Mouse (Mus musculus) neural tube, embryonic 15.5 days (tissue): ENCODE measurements around the gene Snrpf. TPM values are rescaled to one million over a fixed set of nuclear protein-coding genes. Genes with fewer than 3 reads are reported as not detected.

Experiments used
- ATAC-seq: fragments of 200-750 bp; cut with Nextera tagmentation; 2 replicates; pipeline ENCODE4 v1.8.0; 2017; ENCODE audit warnings: mild to moderate bottlenecking, moderate TSS enrichment, moderate library complexity; ENCODE audit not compliant: low FRiP score
- H3K27ac ChIP-seq: fragments of 300-500 bp; sonication (generic); replicated peaks from 2 replicates; pipeline ENCODE4 v1.5.1; 2015; ENCODE audit warnings: mild to moderate bottlenecking, inconsistent platforms
- H3K27me3 ChIP-seq: fragments of 300-500 bp; sonication (generic); replicated peaks from 2 replicates; pipeline ENCODE4 v1.6.1; 2015; ENCODE audit warnings: inconsistent platforms
- H3K36me3 ChIP-seq: fragments of 300-500 bp; sonication (generic); 2 replicates; pipeline ENCODE4 v1.6.1; 2015; ENCODE audit warnings: inconsistent platforms
- H3K4me1 ChIP-seq: fragments of 300-500 bp; sonication (generic); 2 replicates; pipeline ENCODE4 v1.6.1; 2015; ENCODE audit warnings: inconsistent platforms
- H3K4me2 ChIP-seq: fragments of 300-500 bp; sonication (generic); 2 replicates; pipeline ENCODE4 v1.6.1; 2015; ENCODE audit warnings: inconsistent platforms, mild to moderate bottlenecking, moderate library complexity
- H3K4me3 ChIP-seq: fragments of 300-500 bp; sonication (generic); replicated peaks from 2 replicates; pipeline ENCODE4 v1.5.1; 2015; ENCODE audit warnings: mild to moderate bottlenecking, inconsistent platforms
- H3K9ac ChIP-seq: fragments of 300-500 bp; sonication (generic); replicated peaks from 2 replicates; pipeline ENCODE4 v1.6.1; 2015; ENCODE audit warnings: mild to moderate bottlenecking, inconsistent platforms
- H3K9me3 ChIP-seq: fragments of 300-500 bp; sonication (generic); replicated peaks from 2 replicates; pipeline ENCODE4 v1.6.1; 2016; ENCODE audit warnings: inconsistent platforms
- WGBS: fragments of 180-500 bp; shearing (Covaris S2); methylation state at CpG from one replicate; pipeline ENCODE4 v1.1.7; 2015; ENCODE audit warnings: mixed read lengths; 5-methylcytosine and 5-hydroxymethylcytosine counted together
- polyA plus RNA-seq: library from polyadenylated mRNA; unstranded; fragments of >200 nt; fragmentation: Nextera tagmentation; extraction: Ambion mirVana; gene quantifications from 2 replicates; pipeline ENCODE4 v1.2.1, GENCODE M21; 2015

The Snrpf gene
- polyA plus RNA-seq, 1 experiment from 2014 or later: 58.2 TPM

GRCm38 (mm10) chr10:93547741-93548270 lies 41.7 kb downstream of the Snrpf start:
- no peaks in the 10 kb centered on the region for H3K36me3 ChIP-seq
- H3K9ac ChIP-seq: no peak overlapping the region
- WGBS: 91% methylated on average over 4 of the region's 4 CpGs
- H3K4me3 ChIP-seq: no peak overlapping the region
- no peak for ATAC-seq
- no peak overlapping the region for H3K27ac ChIP-seq
- H3K27me3 ChIP-seq: no peaks in the 10 kb centered on the region
- no peak overlapping the region for H3K4me2 ChIP-seq
- H3K9me3 ChIP-seq: no peaks in the 10 kb centered on the region
- H3K4me1 ChIP-seq: no peaks in the 10 kb centered on the region

DNA sequence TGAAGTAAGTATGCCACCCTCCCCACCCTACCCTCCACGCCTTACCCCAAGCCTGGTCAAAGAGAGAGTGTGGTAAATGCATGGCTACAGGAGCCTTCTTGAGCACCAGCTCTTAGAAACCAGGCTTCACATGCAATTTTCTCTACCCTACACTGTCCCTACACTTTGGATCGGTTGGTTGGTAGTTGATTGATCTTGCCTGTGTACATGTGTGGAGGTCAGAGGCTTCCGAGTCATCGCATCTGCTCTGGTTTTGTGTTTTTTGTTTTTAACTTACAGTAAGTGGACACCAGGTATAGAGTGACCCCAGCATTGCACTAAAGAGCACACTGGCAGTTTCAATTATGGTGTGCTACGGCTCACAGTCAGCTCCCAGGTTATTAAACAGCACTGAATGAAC lies 45.3 kb downstream of the Snrpf start:
- no peak for ATAC-seq
- Histone ChIP-seq H3K27me3 (0 out of 2 replicates have a peak, but pooled peaks cover 3% of the 10 kb centered on the region), H3K9me3 (no peaks in the 10 kb centered on the region), H3K4me3 (no peak overlapping the region), H3K4me1 (peaks cover 8% of the 10 kb centered on the region), H3K27ac (no peak overlapping the region), H3K4me2 (no peak overlapping the region), H3K9ac (no peak overlapping the region), H3K36me3 (no peaks in the 10 kb centered on the region)
- WGBS: 82% methylated on average over 5 of the region's 5 CpGs

GRCm38 (mm10) chr10:93543176-93543575 lies 46.3 kb downstream of the Snrpf start:
- no peak overlapping the region for H3K27ac ChIP-seq
- H3K27me3 ChIP-seq: peaks cover 3% of the 10 kb centered on the region; the same call in 1 of the 2 replicates
- no peak for ATAC-seq
- H3K9me3 ChIP-seq: no peaks in the 10 kb centered on the region
- H3K4me2 ChIP-seq: no peak overlapping the region
- H3K4me1 ChIP-seq: peaks cover 8% of the 10 kb centered on the region
- 54% methylated on average over 6 of the region's 6 CpGs for WGBS
- H3K36me3 ChIP-seq: no peaks in the 10 kb centered on the region
- H3K4me3 ChIP-seq: no peak overlapping the region
- H3K9ac ChIP-seq: no peak overlapping the region

- H3K9me3 ChIP-seq: no peaks in the 10 kb centered on the region
- no peak overlapping the region for H3K27ac ChIP-seq
- ATAC-seq: no peak
- peaks cover 8% of the 10 kb centered on the region for H3K4me1 ChIP-seq
- H3K4me3 ChIP-seq: no peak overlapping the region
- no peak overlapping the region for H3K4me2 ChIP-seq
- H3K36me3 ChIP-seq: no peaks in the 10 kb centered on the region
- H3K9ac ChIP-seq: no peak overlapping the region
- H3K27me3 ChIP-seq: peaks cover 7% of the 10 kb centered on the region; the same call in 1 of the 2 replicates
- WGBS: 23% methylated on average over 4 of the region's 4 CpGs
Observed at GRCm38 (mm10) chr10:93542356-93542755, 47.1 kb downstream of the Snrpf start.

- WGBS: 88% methylated on average over 1 of the region's 1 CpGs
- Histone ChIP-seq H3K9ac (no peak overlapping the region), H3K27ac (no peak overlapping the region), H3K9me3 (no peaks in the 10 kb centered on the region), H3K4me2 (no peak overlapping the region), H3K27me3 (peaks cover 7% of the 10 kb centered on the region; the same call in 1 of the 2 replicates), H3K4me3 (no peak overlapping the region), H3K36me3 (no peaks in the 10 kb centered on the region), H3K4me1 (peaks cover 8% of the 10 kb centered on the region)
- ATAC-seq: no peak
Observed at GRCm38 (mm10) chr10:93541585-93541984, 47.9 kb downstream of the Snrpf start.

GRCm38 (mm10) chr10:93540431-93541210 lies 48.9 kb downstream of the Snrpf start, which contains the start of gene Ccdc38:
Gene Ccdc38 (plus strand): TSS chr10:93540632.
- peaks cover 7% of the 10 kb centered on the region; the same call in 1 of the 2 replicates for H3K27me3 ChIP-seq
- 74% methylated on average over 17 of the region's 17 CpGs for WGBS
- peaks cover 8% of the 10 kb centered on the region for H3K4me1 ChIP-seq
- H3K27ac ChIP-seq: no peak within 1 kb of the TSS
- no peaks in the 10 kb centered on the region for H3K36me3 ChIP-seq
- no peak for ATAC-seq
- H3K4me3 ChIP-seq: peak within 1 kb of the TSS; percentile 40
- no peaks in the 10 kb centered on the region for H3K9me3 ChIP-seq
- peak within 1 kb of the TSS; percentile 28; the same call in 1 of the 2 replicates for H3K9ac ChIP-seq
- peak within 1 kb of the TSS; percentile 84 for H3K4me2 ChIP-seq

- ATAC-seq: peak; percentile 91
- Histone ChIP-seq H3K9ac (peak within 1 kb of the TSS; percentile 28; the same call in 1 of the 2 replicates), H3K4me3 (peak within 1 kb of the TSS; percentile 40), H3K27me3 (peaks cover 10% of the 10 kb centered on the region; the same call in 1 of the 2 replicates), H3K9me3 (no peaks in the 10 kb centered on the region), H3K27ac (no peak within 1 kb of the TSS), H3K36me3 (no peaks in the 10 kb centered on the region), H3K4me2 (peak within 1 kb of the TSS; percentile 84), H3K4me1 (peaks cover 8% of the 10 kb centered on the region)
- 3% methylated on average over 35 of the region's 35 CpGs for WGBS
Observed at GRCm38 (mm10) chr10:93539775-93540430, 49.6 kb downstream of the Snrpf start, which contains the start of gene Amdhd1. Gene Amdhd1 (minus strand): TSS chr10:93540033.

DNA sequence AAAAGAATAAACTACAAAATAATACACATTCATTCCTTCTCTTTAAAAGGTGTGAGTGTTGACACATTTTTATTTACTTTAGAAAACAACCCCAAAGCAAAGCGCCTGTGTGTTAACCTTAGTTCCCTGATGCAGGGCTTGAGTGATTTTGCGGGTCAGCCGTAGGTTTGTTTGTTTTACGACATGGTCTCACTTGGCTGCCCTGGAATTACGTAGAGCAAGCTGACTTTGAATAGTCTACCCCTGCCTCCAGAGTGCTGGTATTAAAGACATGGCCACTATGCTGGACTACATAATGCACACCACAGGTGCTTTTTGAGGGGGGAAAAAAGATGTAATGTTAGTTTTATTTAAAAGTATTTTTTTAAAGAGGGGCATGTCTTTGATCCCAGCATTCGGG lies 50.7 kb downstream of the Snrpf start:
- no peak overlapping the region for H3K4me3 ChIP-seq
- H3K9me3 ChIP-seq: no peaks in the 10 kb centered on the region
- H3K4me2 ChIP-seq: no peak overlapping the region
- no peak overlapping the region for H3K27ac ChIP-seq
- H3K27me3 ChIP-seq: peaks cover 10% of the 10 kb centered on the region; the same call in 1 of the 2 replicates
- H3K9ac ChIP-seq: no peak overlapping the region
- ATAC-seq: no peak
- H3K4me1 ChIP-seq: peaks cover 12% of the 10 kb centered on the region
- WGBS: 52% methylated on average over 6 of the region's 6 CpGs
- H3K36me3 ChIP-seq: no peaks in the 10 kb centered on the region

DNA sequence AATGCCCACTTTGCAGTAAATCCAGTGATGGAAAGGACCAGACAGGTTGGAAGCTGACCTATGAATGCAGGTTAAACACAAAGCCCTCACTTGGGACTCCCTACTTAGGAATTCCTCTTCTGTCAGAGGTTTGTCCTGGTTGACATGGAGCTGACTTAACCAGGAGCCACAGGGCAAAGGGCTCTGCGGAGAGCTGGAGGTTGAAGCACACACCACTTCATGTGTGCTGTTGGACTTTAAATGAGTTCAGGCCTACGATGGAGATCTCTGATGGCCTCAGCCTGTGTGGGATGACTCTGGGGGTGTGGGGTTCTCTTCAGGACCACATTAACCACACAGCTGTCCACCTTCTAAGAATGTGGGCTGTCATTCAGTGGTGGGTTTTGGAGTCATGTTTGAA lies 51.2 kb downstream of the Snrpf start:
- ATAC-seq: no peak
- Histone ChIP-seq H3K9ac (no peak overlapping the region), H3K4me3 (no peak overlapping the region), H3K27ac (no peak overlapping the region), H3K4me2 (no peak overlapping the region), H3K36me3 (no peaks in the 10 kb centered on the region), H3K9me3 (no peaks in the 10 kb centered on the region), H3K27me3 (peaks cover 10% of the 10 kb centered on the region; the same call in 1 of the 2 replicates), H3K4me1 (peaks cover 12% of the 10 kb centered on the region)
- 95% methylated on average over 2 of the region's 2 CpGs for WGBS
